Mouse (Mus musculus): ENCODE measurements around the gene Tank.
A peak's percentile ranks its signal among the peaks of the same experiment; 100 is the strongest.

The Tank gene

GRCm38 (mm10) chr2:61580555-61581080 is 2.2 kb downstream of the Tank start:
- no peak for DNase-seq (ENCODE audit: low spot score)

- no peak for DNase-seq (ENCODE audit: low spot score)
Observed at GRCm38 (mm10) chr2:61582578-61583315, 4.4 kb downstream of the Tank start.

GRCm38 (mm10) chr2:61585447-61585846 is 7.1 kb downstream of the Tank start:
- no peak for DNase-seq (ENCODE audit: low spot score)

GRCm38 (mm10) chr2:61586166-61586565 is 7.8 kb downstream of the Tank start:
- no peak for DNase-seq (ENCODE audit: low spot score)

- DNase-seq (ENCODE audit: low spot score): no peak
Observed at GRCm38 (mm10) chr2:61590751-61591150, 12.4 kb downstream of the Tank start.

- no peak for DNase-seq (ENCODE audit: low spot score)
Observed at GRCm38 (mm10) chr2:61592095-61592494, 13.7 kb downstream of the Tank start.

- no peak for DNase-seq (ENCODE audit: low spot score)
Observed at GRCm38 (mm10) chr2:61592699-61593029, 14.3 kb downstream of the Tank start.

GRCm38 (mm10) chr2:61593030-61593811 is 14.8 kb downstream of the Tank start:
- peak; percentile 95 for DNase-seq (ENCODE audit: low spot score)

- DNase-seq (ENCODE audit: low spot score): no peak
Observed at GRCm38 (mm10) chr2:61593871-61594304, 15.5 kb downstream of the Tank start.

- no peak for DNase-seq (ENCODE audit: low spot score)
Observed at GRCm38 (mm10) chr2:61599730-61600129, 21.3 kb downstream of the Tank start.

- DNase-seq (ENCODE audit: low spot score): no peak
Observed at GRCm38 (mm10) chr2:61603461-61603860, 25.1 kb downstream of the Tank start.

GRCm38 (mm10) chr2:61606942-61607341 is 28.6 kb downstream of the Tank start:
- no peak for DNase-seq (ENCODE audit: low spot score)

- DNase-seq (ENCODE audit: low spot score): no peak
Observed at GRCm38 (mm10) chr2:61623996-61624395, 45.6 kb downstream of the Tank start.

- DNase-seq (ENCODE audit: low spot score): no peak
Observed at GRCm38 (mm10) chr2:61630864-61631555, 52.6 kb downstream of the Tank start.

- DNase-seq (ENCODE audit: low spot score): no peak
Observed at GRCm38 (mm10) chr2:61635099-61635498, 56.7 kb downstream of the Tank start.

- DNase-seq (ENCODE audit: low spot score): no peak
Observed at GRCm38 (mm10) chr2:61638182-61638581, 59.8 kb downstream of the Tank start.

- DNase-seq (ENCODE audit: low spot score): peak; percentile 43
Observed at GRCm38 (mm10) chr2:61642452-61643368, 64.3 kb downstream of the Tank start.

- no peak for DNase-seq (ENCODE audit: low spot score)
Observed at GRCm38 (mm10) chr2:61651206-61651605, 72.8 kb downstream of the Tank start.

GRCm38 (mm10) chr2:61651640-61652039 is 73.3 kb downstream of the Tank start:
- no peak for DNase-seq (ENCODE audit: low spot score)

- DNase-seq (ENCODE audit: low spot score): no peak
Observed at GRCm38 (mm10) chr2:61655046-61655381, 76.6 kb downstream of the Tank start.

- DNase-seq (ENCODE audit: low spot score): peak; percentile 20
Observed at GRCm38 (mm10) chr2:61655382-61656281, 77.2 kb downstream of the Tank start.
